Mouse (Mus musculus) v-Abl transformed pro-B cells (cell line): ENCODE measurements at regions not wholly inside any gene's neighbourhood (a gene's known extent, or its start where the extent isn't known, plus 50 kb on each side); places are given as distances from the start of the nearest gene placed in this dataset.

Source experiments
- in situ Hi-C, 2 experiments: fragments of 400-800 bp; cut with MboI; formaldehyde crosslinking; loops; one replicate each; pipeline ENCODE4 v1.15.1; 2025; ENCODE audit not compliant: unreplicated experiment in 2 of 2

GRCm38 (mm10) chr16:78170627-78171605, 130.4 kb upstream of the Cxadr start:
- in situ Hi-C loops = no loop called here

- in situ Hi-C loops = no loop called here
Observed at GRCm38 (mm10) chr16:78156876-78157232, 144.4 kb upstream of the Cxadr start.

GRCm38 (mm10) chr16:78156138-78156875, 145.0 kb upstream of the Cxadr start:
- in situ Hi-C loops = no loop called here

- in situ Hi-C loops = no loop called here
Observed at GRCm38 (mm10) chr16:78153899-78154605, 147.2 kb upstream of the Cxadr start.

- in situ Hi-C loops = no loop called here
Observed at GRCm38 (mm10) chr16:78144146-78144545, 157.1 kb upstream of the Cxadr start.

GRCm38 (mm10) chr16:78135501-78135900, 165.8 kb upstream of the Cxadr start:
- in situ Hi-C loops = no loop called here

- in situ Hi-C loops = no loop called here
Observed at GRCm38 (mm10) chr16:78134531-78134930, 166.8 kb upstream of the Cxadr start.

- in situ Hi-C loops = no loop called here
Observed at GRCm38 (mm10) chr16:78121668-78122067, 179.6 kb upstream of the Cxadr start.

GRCm38 (mm10) chr16:78120346-78120899, 180.9 kb upstream of the Cxadr start:
- in situ Hi-C loops = no loop called here

GRCm38 (mm10) chr16:78104246-78104645, 197.0 kb upstream of the Cxadr start:
- in situ Hi-C loops = no loop called here

- in situ Hi-C loops = no loop called here
Observed at GRCm38 (mm10) chr16:78101415-78102326, 199.6 kb upstream of the Cxadr start.

GRCm38 (mm10) chr16:78099842-78100241, 201.4 kb upstream of the Cxadr start:
- in situ Hi-C loops = no loop called here

GRCm38 (mm10) chr16:78099114-78099513, 202.2 kb upstream of the Cxadr start:
- in situ Hi-C loops = no loop called here

GRCm38 (mm10) chr16:78098555-78098954, 202.7 kb upstream of the Cxadr start:
- in situ Hi-C loops = no loop called here

GRCm38 (mm10) chr16:78096571-78096970, 204.7 kb upstream of the Cxadr start:
- in situ Hi-C loops = no loop called here

GRCm38 (mm10) chr16:78090155-78090554, 211.1 kb upstream of the Cxadr start:
- in situ Hi-C loops = no loop called here

- in situ Hi-C loops = no loop called here
Observed at GRCm38 (mm10) chr16:78067532-78068118, 233.7 kb upstream of the Cxadr start.

- in situ Hi-C loops = no loop called here
Observed at GRCm38 (mm10) chr16:78060516-78060915, 240.8 kb upstream of the Cxadr start.

GRCm38 (mm10) chr16:78057549-78057948, 243.7 kb upstream of the Cxadr start:
- in situ Hi-C loops = no loop called here
